Comparison of ENCODE assay signal across 8 mouse cellular contexts in genomic region chr5:37336485-37337105, GRCm38 (mm10). TPM values are rescaled to one million over a fixed set of nuclear protein-coding genes. Genes with fewer than 3 reads are reported as not detected.
DNase-seq lines count a peak whose midpoint lies in the region; ATAC-seq and TF ChIP-seq lines count a peak whose summit lies in the region.

TSS of gene Evc (minus strand) at chr5:37336894.

- DNase-seq in adrenal gland, postnatal 14 days = peak; percentile 78
- DNase-seq in forebrain, embryonic 11.5 days (ENCODE audit: low spot score) = peak; percentile 92
- DNase-seq in kidney, postnatal 10 days = peak; percentile 87
- peak; percentile 45 for DNase-seq in lung, adult 2 months
- peak; percentile 74 for DNase-seq in ovary, postnatal 36 days (ENCODE audit: low spot score)

- peak within 1 kb of the TSS; percentile 34 for H3K4me3 ChIP-seq in C2C12 (ENCODE audit: insufficient read depth, poor library complexity, severe bottlenecking)
- H3K4me3 ChIP-seq in forebrain, embryonic 11.5 days (ENCODE audit: low read depth, low read length) = peak within 1 kb of the TSS; percentile 53
- H3K4me3 ChIP-seq in heart, embryonic 15.5 days = peak within 1 kb of the TSS; percentile 72
- H3K4me3 ChIP-seq in lung, adult 2 months (replicated peaks; ENCODE audit: extremely low read depth, low read depth, low read length) = peak within 1 kb of the TSS; percentile 77

- H3K9me3 ChIP-seq in forebrain, embryonic 11.5 days (ENCODE audit: control insufficient read depth, low read length) = no peaks in the 10 kb centered on the region
- no peaks in the 10 kb centered on the region for H3K9me3 ChIP-seq in heart, embryonic 15.5 days (replicated peaks)

- peaks cover 20% of the 10 kb centered on the region for H3K4me1 ChIP-seq in forebrain, embryonic 11.5 days (replicated peaks; ENCODE audit: control insufficient read depth, insufficient read depth, low read length)
- H3K4me1 ChIP-seq in heart, embryonic 15.5 days (replicated peaks) = peaks cover 34% of the 10 kb centered on the region
- no peaks in the 10 kb centered on the region; the same call in 1 of the 2 replicates for H3K4me1 ChIP-seq in lung, adult 2 months (ENCODE audit: control insufficient read depth, insufficient read depth, low read length)

- TF ChIP-seq CTCF in C2C12 (IDR thresholded peaks at IDR 0.05; ENCODE audit: control insufficient read depth, insufficient read depth, insufficient read length) = no peak
- TF ChIP-seq CTCF in lung, adult 2 months (IDR thresholded peaks at IDR 0.05; ENCODE audit: insufficient read depth, low read length) = no peak

- peak within 1 kb of the TSS; percentile 81 for H3K9ac ChIP-seq in forebrain, embryonic 11.5 days (ENCODE audit: low read length)
- H3K9ac ChIP-seq in heart, embryonic 15.5 days = peak within 1 kb of the TSS; percentile 69

- no peaks in the 10 kb centered on the region for H3K36me3 ChIP-seq in C2C12 (ENCODE audit: control insufficient read depth, insufficient read depth)
- no peaks in the 10 kb centered on the region; the same call in 1 of the 2 replicates for H3K36me3 ChIP-seq in forebrain, embryonic 11.5 days (ENCODE audit: control insufficient read depth, insufficient read depth, low read length)
- no peaks in the 10 kb centered on the region for H3K36me3 ChIP-seq in heart, embryonic 15.5 days

- H3K79me2 ChIP-seq in C2C12 (ENCODE audit: control insufficient read depth, insufficient read depth) = peaks cover 17% of the 10 kb centered on the region

- under 1% methylated on average over 48 of the region's 48 CpGs for WGBS in forebrain, embryonic 11.5 days
- 1% methylated on average over 48 of the region's 48 CpGs for WGBS in heart, embryonic 15.5 days
- under 1% methylated on average over 47 of the region's 48 CpGs for WGBS in lung, adult 2 months

- H3K4me2 ChIP-seq in forebrain, embryonic 11.5 days (ENCODE audit: low read depth, low read length, severe bottlenecking) = peak within 1 kb of the TSS; percentile 74
- peak within 1 kb of the TSS; percentile 98 for H3K4me2 ChIP-seq in heart, embryonic 15.5 days

- no peaks in the 10 kb centered on the region for H3K27me3 ChIP-seq in C2C12 (ENCODE audit: control insufficient read depth, insufficient read depth, insufficient read length)
- no peaks in the 10 kb centered on the region for H3K27me3 ChIP-seq in forebrain, embryonic 11.5 days (ENCODE audit: control insufficient read depth, insufficient read depth, low read length)
- peaks cover 13% of the 10 kb centered on the region for H3K27me3 ChIP-seq in heart, embryonic 15.5 days

- H3ac ChIP-seq in C2C12 (ENCODE audit: control insufficient read depth, insufficient read length, low read depth) = peak within 1 kb of the TSS; percentile 86

- H3K27ac ChIP-seq in forebrain, embryonic 11.5 days (ENCODE audit: low read depth, low read length) = no peak within 1 kb of the TSS
- H3K27ac ChIP-seq in heart, embryonic 15.5 days = no peak within 1 kb of the TSS

- peak; percentile 84 for ATAC-seq in forebrain, embryonic 11.5 days (replicated peaks; ENCODE audit: low FRiP score)
- 0 out of 2 replicates have a peak, but pooled peaks have one; percentile 32 for ATAC-seq in heart, embryonic 15.5 days (replicated peaks; ENCODE audit: insufficient number of reproducible peaks, insufficient read depth, low FRiP score, low read depth)
- no peak for ATAC-seq in erythroid progenitor cell, adult 5-6 weeks (replicated peaks; ENCODE audit: low FRiP score, poor library complexity, severe bottlenecking)

- H3K79me3 ChIP-seq in C2C12 (ENCODE audit: low read depth) = no peaks in the 10 kb centered on the region

- no peak for TF ChIP-seq POLR2A in lung, adult 2 months (IDR thresholded peaks at IDR 0.05; ENCODE audit: borderline replicate concordance, extremely low read depth, low read depth, low read length)

TF ChIP-seq in C2C12, 6 proteins besides CTCF, POLR2A, EP300 and RAD21:
- TF ChIP-seq FOSL1 (IDR thresholded peaks at IDR 0.05; ENCODE audit: insufficient read depth, low read length, poor library complexity, severe bottlenecking) (no peak), MAX (IDR thresholded peaks at IDR 0.05) (no peak), MYOD1 (IDR thresholded peaks at IDR 0.05; ENCODE audit: control insufficient read depth, insufficient read length, low read depth) (no peak)
TF ChIP-seq in C2C12: peak in this region for 0.

RNA-seq across cellular contexts. Expression of gene Evc, which starts in this region (rescaled TPM):
- 22.2 TPM for polyA plus RNA-seq in C2C12 (2012; fragmentation: generic; extraction: Trizol)
- total RNA-seq in adrenal gland, postnatal 14 days (2021) = 9.2 and 11.3 TPM in 2 replicates
- 24.2 and 26.7 TPM in 2 replicates for polyA plus RNA-seq in forebrain, embryonic 11.5 days (2014; fragmentation: Nextera tagmentation; extraction: Ambion mirVana)
- 3.5 and 6.6 TPM in 2 replicates for polyA plus RNA-seq in heart, embryonic 15.5 days (2015; fragmentation: Nextera tagmentation; extraction: Ambion mirVana)
- 11.0 and 11.8 TPM in 2 replicates for polyA plus RNA-seq in lung, adult 2 months (2012; rRNA removed)
- total RNA-seq in erythroid progenitor cell, adult 5-6 weeks (2015; ENCODE audit: low replicate concordance) = not detected in 2 replicates
- total RNA-seq in erythroid progenitor cell, adult 5-6 weeks (2017; ENCODE audit: low replicate concordance) = 0.51 TPM in 1 of 2 replicates, not detected in the other
